Mouse (Mus musculus) testis, adult 2 months (tissue): ENCODE data around the gene Plekha7. TPM values are rescaled to one million over a fixed set of nuclear protein-coding genes. Genes with fewer than 3 reads are reported as not detected.

Experiments
- H3K27ac ChIP-seq: fragments of 200-500 bp; 2 replicates; pipeline ENCODE4 v1.5.1; 2012; ENCODE audit warnings: low read depth, low read length; ENCODE audit not compliant: control insufficient read depth, insufficient read depth
- H3K27me3 ChIP-seq: fragments of 200-500 bp; 2 replicates; pipeline ENCODE4 v1.6.1; 2012; ENCODE audit warnings: mild to moderate bottlenecking, low read length, moderate library complexity; ENCODE audit not compliant: control insufficient read depth, insufficient read depth
- H3K36me3 ChIP-seq: fragments of 200-500 bp; 2 replicates; pipeline ENCODE4 v1.6.1; 2012; ENCODE audit warnings: mild to moderate bottlenecking, low read length; ENCODE audit not compliant: control insufficient read depth, insufficient read depth
- H3K4me1 ChIP-seq: fragments of 200-500 bp; 2 replicates; pipeline ENCODE4 v1.6.1; 2012; ENCODE audit warnings: low read length; ENCODE audit not compliant: control insufficient read depth, insufficient read depth
- H3K4me3 ChIP-seq: fragments of 200-500 bp; 2 replicates; pipeline ENCODE4 v1.5.1; 2012; ENCODE audit warnings: low read depth, mild to moderate bottlenecking, low read length, moderate library complexity, mixed read lengths; ENCODE audit not compliant: control insufficient read depth
- CTCF ChIP-seq: fragments of 200-500 bp; IDR thresholded peaks from 2 replicates; pipeline ENCODE4 v1.5.1; 2012; ENCODE audit warnings: low read depth, mild to moderate bottlenecking, inconsistent platforms, low read length, moderate library complexity; ENCODE audit not compliant: control insufficient read depth, insufficient read depth, insufficient replicate concordance
- POLR2A ChIP-seq: fragments of 200-500 bp; IDR thresholded peaks from 2 replicates; pipeline ENCODE4 v1.6.1; 2012; ENCODE audit warnings: low read depth, mild to moderate bottlenecking, inconsistent platforms, low read length, moderate library complexity; ENCODE audit not compliant: control insufficient read depth
- polyA plus RNA-seq: library from polyadenylated mRNA; depleted of rRNA; stranded (reverse); fragments of >200 nt; gene quantifications from 2 replicates; pipeline ENCODE4 v1.2.3, GENCODE M21; 2012

Gene Plekha7
- polyA plus RNA-seq, 1 experiment: 6.0 TPM

GRCm38 (mm10) chr7:116134413-116135292, 173.5 kb downstream of the Plekha7 start:
- H3K27me3 ChIP-seq: no peaks in the 10 kb centered on the region
- no peak overlapping the region for H3K27ac ChIP-seq
- TF ChIP-seq POLR2A (no peak), CTCF (no peak)
- H3K4me3 ChIP-seq: no peak overlapping the region
- peaks cover 2% of the 10 kb centered on the region for H3K4me1 ChIP-seq
- H3K36me3 ChIP-seq: no peaks in the 10 kb centered on the region

- H3K36me3 ChIP-seq: no peaks in the 10 kb centered on the region
- H3K4me3 ChIP-seq: no peak overlapping the region
- no peak overlapping the region for H3K27ac ChIP-seq
- no peak for TF ChIP-seq POLR2A
- TF ChIP-seq CTCF: peak; percentile 91; the same call in 1 of the 2 replicates
- no peaks in the 10 kb centered on the region for H3K27me3 ChIP-seq
- peaks cover 2% of the 10 kb centered on the region for H3K4me1 ChIP-seq
These were observed 176.1 kb downstream of the Plekha7 start for GRCm38 (mm10) chr7:116132078-116132477.

GRCm38 (mm10) chr7:116131390-116131789, 176.8 kb downstream of the Plekha7 start:
- no peak overlapping the region for H3K27ac ChIP-seq
- TF ChIP-seq CTCF: no peak
- no peak for TF ChIP-seq POLR2A
- H3K4me3 ChIP-seq: no peak overlapping the region
- no peaks in the 10 kb centered on the region for H3K36me3 ChIP-seq
- no peaks in the 10 kb centered on the region for H3K27me3 ChIP-seq
- peaks cover 2% of the 10 kb centered on the region for H3K4me1 ChIP-seq

- Histone ChIP-seq H3K36me3 (no peaks in the 10 kb centered on the region), H3K27ac (no peak overlapping the region), H3K4me3 (no peak overlapping the region), H3K4me1 (peaks cover 2% of the 10 kb centered on the region), H3K27me3 (no peaks in the 10 kb centered on the region)
- no peak for TF ChIP-seq CTCF
- TF ChIP-seq POLR2A: no peak
These were observed 178.8 kb downstream of the Plekha7 start for GRCm38 (mm10) chr7:116129374-116129773.

GRCm38 (mm10) chr7:116128286-116128685, 179.9 kb downstream of the Plekha7 start:
- Histone ChIP-seq H3K36me3 (no peaks in the 10 kb centered on the region), H3K4me3 (no peak overlapping the region), H3K27me3 (no peaks in the 10 kb centered on the region), H3K27ac (no peak overlapping the region), H3K4me1 (peaks cover under 1% of the 10 kb centered on the region)
- no peak for TF ChIP-seq CTCF
- TF ChIP-seq POLR2A: no peak

GRCm38 (mm10) chr7:116127052-116127451, 181.1 kb downstream of the Plekha7 start:
- Histone ChIP-seq H3K4me1 (no peaks in the 10 kb centered on the region), H3K27me3 (no peaks in the 10 kb centered on the region), H3K27ac (no peak overlapping the region), H3K36me3 (no peaks in the 10 kb centered on the region), H3K4me3 (no peak overlapping the region)
- TF ChIP-seq CTCF (no peak), POLR2A (no peak)

- Histone ChIP-seq H3K4me1 (no peaks in the 10 kb centered on the region), H3K4me3 (no peak overlapping the region), H3K27ac (no peak overlapping the region), H3K36me3 (no peaks in the 10 kb centered on the region), H3K27me3 (no peaks in the 10 kb centered on the region)
- no peak for TF ChIP-seq CTCF
- TF ChIP-seq POLR2A: no peak
These were observed 182.5 kb downstream of the Plekha7 start for GRCm38 (mm10) chr7:116125671-116126070.
